Mouse (Mus musculus) stomach, postnatal 0 days (tissue): ENCODE results near the gene Il21r.

Experiments used
- CTCF ChIP-seq: IDR thresholded peaks from 2 replicates; pipeline ENCODE4 v1.5.1; 2016; ENCODE audit warnings: antibody characterized with exemption, low read depth, mild to moderate bottlenecking, moderate library complexity
- EP300 ChIP-seq: optimal IDR thresholded peaks from 2 replicates; pipeline ENCODE3; 2016; ENCODE audit warnings: antibody characterized with exemption

DNA sequence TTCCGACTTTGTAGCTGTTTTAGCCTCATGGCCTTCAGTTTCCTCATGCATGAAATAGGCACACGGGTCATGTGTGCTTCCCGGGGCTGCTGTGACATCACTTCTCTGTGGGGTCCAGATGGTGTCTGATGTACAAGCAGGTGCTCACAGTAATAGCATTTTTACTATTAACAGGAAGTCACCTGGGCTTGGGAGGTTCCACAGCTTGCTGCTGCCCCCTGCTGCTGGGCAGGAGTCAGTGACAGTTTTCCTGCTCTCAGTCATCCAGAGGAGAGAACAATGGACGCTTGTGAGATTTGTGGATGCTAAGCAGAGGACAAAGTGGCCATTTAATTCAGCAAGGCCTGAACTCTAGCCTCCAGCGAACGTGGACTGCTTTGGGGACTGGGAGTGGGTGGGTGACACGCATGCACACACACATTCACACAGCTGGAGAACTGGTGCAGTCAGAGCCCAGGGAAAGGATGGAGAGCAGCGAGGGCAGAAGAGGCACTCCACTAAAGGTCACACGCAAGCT is 35.7 kb downstream of the Il21r start:
- peak; percentile 93 for TF ChIP-seq CTCF
- no peak for TF ChIP-seq EP300
